Mouse (Mus musculus): ENCODE data around the gene Ciz1.
A peak's percentile ranks its signal among the peaks of the same experiment; 100 is the strongest.
"Not testable (repeated sequence)": the region's sequence is repeated elsewhere in the genome, so short reads cannot be mapped to it uniquely, and the experiment has no call there.

Gene Ciz1

DNA sequence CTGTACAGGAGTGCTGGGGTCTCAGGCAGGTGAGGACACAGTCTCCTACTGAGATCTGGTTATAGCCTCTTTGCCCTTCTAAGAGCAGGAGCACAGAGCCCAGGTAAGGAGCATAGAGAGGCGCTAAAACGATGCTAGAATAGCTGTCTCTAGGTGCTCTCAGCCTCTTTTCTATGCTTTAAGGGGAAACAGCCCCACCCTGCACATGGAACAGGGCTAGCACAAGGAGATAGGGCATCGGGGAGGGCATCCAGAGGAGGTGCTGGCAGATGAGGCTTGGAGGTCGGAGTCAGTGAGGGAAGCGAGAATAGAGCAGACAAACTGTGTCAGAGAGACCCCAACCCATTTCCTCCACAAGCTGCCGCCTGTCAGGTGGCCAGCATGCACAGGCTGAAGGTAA lies 5.1 kb upstream of the Ciz1 start:
- no peak for ATAC-seq (ENCODE audit: low TSS enrichment)

DNA sequence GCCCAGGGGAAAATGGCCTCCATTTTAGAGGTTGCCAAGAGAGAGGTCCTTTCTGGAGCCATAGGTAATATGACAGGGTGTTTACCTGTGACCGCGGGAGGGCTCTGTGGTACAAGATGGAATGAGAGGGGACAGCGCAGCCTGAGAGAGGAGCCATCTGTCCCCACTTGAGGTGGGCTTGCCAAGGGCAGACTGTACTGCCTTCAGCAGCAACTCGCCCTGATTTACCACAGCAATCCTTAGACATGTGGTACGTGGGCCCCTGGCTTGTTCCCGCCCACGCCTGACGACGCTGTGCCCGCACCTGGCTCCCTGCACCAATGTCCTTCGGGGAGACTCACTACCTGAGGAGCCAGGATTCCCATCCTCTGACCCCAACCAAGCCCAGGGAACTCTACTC lies 3.8 kb upstream of the Ciz1 start:
- peak; percentile 21; the same call in 1 of the 2 replicates for ATAC-seq (ENCODE audit: low TSS enrichment)

DNA sequence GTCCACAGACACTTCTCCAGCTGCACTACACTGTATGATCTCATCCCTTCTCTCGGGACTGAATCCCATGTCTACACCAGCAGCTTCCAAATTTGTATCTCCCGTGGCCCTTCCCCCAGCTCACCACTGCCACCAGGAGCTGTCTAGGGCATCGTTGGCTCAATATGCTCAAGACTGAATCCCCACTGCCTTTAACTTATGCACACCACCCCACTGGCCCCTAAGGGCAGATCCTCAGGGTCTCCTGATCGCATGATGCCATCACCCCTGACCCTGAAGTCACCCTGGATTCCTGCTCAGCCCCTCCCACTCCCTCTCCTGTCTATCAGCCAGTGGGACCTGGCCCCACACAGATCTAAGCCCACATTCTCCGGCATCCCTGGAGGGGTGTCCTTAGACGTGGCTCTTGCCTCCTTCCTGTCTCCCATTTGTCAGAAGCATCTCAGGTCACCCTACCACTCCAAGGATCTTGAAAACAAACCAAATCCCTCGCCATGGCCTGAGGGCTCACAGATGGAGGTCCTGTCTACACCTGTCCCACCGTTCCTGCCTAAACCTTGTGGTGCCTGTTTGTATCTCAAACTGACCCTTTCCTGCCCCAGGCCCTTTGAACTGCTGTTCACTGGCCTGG lies 2.4 kb upstream of the Ciz1 start:
- peak; percentile 39; the same call in 1 of the 2 replicates for ATAC-seq (ENCODE audit: low TSS enrichment)

GRCm38 (mm10) chr2:32350471-32351051 lies 1.6 kb upstream of the Ciz1 start:
- ATAC-seq (ENCODE audit: low TSS enrichment): no peak

- ATAC-seq (ENCODE audit: low TSS enrichment): peak; percentile 7; the same call in 1 of the 2 replicates
Measured at GRCm38 (mm10) chr2:32351471-32351961, 611 bp upstream of the Ciz1 start.

GRCm38 (mm10) chr2:32353007-32353542 lies 948 bp downstream of the Ciz1 start, which contains the start of gene Dnm1:
TSS of gene Dnm1 (minus strand) at chr2:32353338.
- ATAC-seq (ENCODE audit: low TSS enrichment): peak; percentile 24

DNA sequence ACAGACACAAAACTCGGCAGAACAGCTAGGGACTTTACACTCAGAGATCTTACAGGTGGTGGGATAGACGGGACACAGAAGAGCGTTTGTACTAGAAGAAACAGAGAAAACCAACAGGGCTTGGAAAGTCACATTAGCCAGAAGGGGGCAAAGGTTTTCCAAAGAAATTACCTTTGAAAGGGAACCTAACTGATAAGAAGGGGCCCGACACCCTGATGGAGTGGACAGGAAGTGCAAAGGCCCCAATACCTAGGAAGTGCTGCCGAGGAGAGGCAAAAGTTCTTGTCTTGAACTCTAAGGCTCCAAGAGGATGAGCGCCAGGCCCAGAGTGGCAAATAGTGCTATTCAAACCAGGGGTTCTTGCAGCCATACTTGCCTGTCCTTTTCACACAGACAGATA lies 1.7 kb downstream of the Ciz1 start:
- ATAC-seq (ENCODE audit: low TSS enrichment): no peak

DNA sequence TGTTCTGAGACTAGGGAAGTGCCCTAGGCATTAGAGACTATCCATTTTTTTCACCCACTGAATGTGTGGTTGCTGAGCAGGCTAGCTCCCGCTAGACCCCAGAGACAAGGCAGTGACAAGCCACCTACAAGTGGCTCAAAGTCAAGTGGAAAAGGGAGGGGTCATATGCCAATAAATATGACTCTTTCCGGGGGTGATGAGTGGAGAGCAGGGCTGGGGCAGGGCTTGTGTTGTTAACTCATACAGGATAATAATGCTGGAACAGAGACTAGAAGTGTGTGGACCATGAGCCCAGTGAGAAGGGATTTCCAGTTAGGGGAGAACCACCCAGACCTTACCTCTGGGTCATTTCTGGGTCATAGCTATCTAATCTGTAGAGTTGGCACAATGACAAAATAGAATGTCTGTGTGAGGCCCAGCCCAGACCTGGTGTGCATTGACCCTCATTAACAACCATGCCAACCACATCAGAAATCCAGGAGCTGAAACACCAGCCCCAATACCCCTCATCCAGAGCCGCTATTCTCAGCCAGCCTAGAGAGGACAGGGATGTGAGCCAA lies 2.3 kb downstream of the Ciz1 start:
- no peak for ATAC-seq (ENCODE audit: low TSS enrichment)

GRCm38 (mm10) chr2:32356216-32356615 lies 4.1 kb downstream of the Ciz1 start:
- ATAC-seq (ENCODE audit: low TSS enrichment): no peak

- ATAC-seq (ENCODE audit: low TSS enrichment): no peak
Measured at GRCm38 (mm10) chr2:32357710-32358109, 5.6 kb downstream of the Ciz1 start.

- ATAC-seq (ENCODE audit: low TSS enrichment): no peak
Measured at GRCm38 (mm10) chr2:32358381-32358780, 6.3 kb downstream of the Ciz1 start.

GRCm38 (mm10) chr2:32360741-32361140 lies 8.6 kb downstream of the Ciz1 start:
- ATAC-seq (ENCODE audit: low TSS enrichment): peak; percentile 55

DNA sequence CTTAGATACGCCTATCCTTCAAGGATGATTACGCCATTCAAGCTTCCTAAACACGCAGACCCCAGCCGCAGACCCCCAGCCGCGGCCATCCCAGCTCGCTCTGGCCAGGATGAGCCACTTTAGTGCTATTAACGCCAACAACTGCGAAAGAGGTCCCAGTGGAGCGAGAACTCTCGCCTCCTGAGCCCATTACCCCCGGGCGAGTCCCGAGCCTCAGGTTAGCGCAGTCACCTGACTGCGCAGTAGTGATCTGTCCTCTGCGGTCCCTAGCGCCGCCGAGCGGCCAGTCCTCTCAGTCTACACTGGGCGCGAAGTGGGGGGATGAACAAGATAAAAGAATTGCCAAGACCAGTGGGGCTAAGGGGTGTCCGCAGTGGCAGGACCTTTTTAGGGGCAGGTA lies 9.3 kb downstream of the Ciz1 start:
- ATAC-seq (ENCODE audit: low TSS enrichment): peak; percentile 42; the same call in 1 of the 2 replicates

GRCm38 (mm10) chr2:32362274-32362673 lies 10.1 kb downstream of the Ciz1 start:
- ATAC-seq (ENCODE audit: low TSS enrichment): not testable (repeated sequence)

DNA sequence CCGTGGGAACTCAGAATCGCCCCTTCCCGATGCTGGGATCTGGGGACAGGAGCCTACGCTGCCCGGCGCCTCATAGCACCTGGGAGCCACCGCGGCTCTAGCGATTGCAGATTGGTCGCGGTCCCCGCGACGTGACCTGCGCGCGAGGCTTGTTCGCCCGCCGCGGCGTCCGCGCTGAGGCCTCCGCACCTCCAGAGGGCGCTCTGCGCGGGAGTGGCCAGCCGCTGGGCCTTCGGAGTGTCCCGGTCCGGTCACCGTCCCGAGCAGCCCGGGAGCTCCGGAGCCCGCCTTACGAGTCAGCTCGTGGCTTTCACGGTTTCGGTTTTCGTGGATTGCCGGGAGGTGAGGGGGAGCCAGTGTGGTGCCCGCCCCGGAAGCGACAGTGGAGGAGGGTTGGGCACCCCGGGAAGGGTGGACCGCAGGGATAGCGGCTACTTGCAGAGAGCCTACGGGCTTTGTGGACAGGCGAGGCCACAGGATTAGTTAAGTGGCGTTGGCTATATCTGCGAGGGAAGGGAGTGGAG lies 10.8 kb downstream of the Ciz1 start:
- peak; percentile 68 for ATAC-seq (ENCODE audit: low TSS enrichment)

DNA sequence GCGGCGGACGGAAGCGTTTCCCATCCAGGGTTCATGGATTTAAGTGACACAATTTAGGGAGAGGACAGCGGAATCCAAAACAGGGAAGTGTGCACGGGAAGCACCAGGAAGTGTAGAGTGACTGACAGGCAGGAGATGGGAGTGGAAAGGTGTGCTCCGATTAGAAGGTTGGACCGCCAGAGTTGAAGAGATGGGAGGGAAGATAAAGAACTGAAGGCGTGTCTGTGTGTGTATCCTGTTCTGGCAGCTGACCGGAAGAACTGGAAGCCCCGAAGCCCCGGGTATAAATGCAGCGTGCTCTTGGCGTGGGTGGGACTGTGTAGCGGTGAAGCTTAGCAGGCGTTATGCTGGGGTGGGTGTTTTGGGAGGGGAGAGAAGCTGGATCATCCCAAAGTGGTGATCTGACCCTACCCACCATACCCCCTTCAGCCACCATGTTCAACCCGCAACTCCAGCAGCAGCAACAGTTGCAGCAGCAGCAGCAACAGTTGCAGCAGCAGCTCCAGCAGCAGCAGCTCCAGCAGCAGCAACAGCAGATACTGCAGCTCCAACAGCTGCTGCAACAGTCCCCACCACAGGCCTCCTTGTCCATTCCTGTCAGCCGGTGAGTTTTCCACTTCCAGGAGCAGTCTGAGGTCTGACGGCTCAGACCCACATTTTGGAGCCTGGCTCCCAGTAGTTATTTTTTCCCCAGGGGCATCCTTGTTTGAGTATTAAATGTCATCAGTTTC lies 11.4 kb downstream of the Ciz1 start:
- ATAC-seq (ENCODE audit: low TSS enrichment): peak; percentile 29

- no peak for ATAC-seq (ENCODE audit: low TSS enrichment)
Measured at GRCm38 (mm10) chr2:32364121-32364520, 12.0 kb downstream of the Ciz1 start.

DNA sequence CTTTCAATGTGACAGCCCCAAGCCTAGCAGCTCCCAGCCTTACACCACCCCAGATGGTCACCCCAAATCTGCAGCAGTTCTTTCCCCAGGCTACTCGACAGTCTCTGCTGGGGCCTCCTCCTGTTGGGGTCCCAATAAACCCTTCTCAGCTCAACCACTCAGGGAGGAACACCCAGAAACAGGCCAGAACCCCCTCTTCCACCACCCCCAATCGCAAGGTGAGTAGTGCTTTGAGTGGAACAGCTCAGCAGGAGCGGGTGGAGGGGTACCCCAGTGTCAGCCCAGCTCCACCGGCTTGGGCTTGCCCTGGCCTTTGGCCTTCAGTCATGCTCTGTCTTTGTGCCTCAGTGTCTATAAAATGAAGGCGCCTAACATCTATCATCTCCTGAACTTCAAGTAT lies 15.2 kb downstream of the Ciz1 start:
- ATAC-seq (ENCODE audit: low TSS enrichment): no peak

GRCm38 (mm10) chr2:32374191-32374590 lies 22.1 kb downstream of the Ciz1 start:
- ATAC-seq (ENCODE audit: low TSS enrichment): no peak

DNA sequence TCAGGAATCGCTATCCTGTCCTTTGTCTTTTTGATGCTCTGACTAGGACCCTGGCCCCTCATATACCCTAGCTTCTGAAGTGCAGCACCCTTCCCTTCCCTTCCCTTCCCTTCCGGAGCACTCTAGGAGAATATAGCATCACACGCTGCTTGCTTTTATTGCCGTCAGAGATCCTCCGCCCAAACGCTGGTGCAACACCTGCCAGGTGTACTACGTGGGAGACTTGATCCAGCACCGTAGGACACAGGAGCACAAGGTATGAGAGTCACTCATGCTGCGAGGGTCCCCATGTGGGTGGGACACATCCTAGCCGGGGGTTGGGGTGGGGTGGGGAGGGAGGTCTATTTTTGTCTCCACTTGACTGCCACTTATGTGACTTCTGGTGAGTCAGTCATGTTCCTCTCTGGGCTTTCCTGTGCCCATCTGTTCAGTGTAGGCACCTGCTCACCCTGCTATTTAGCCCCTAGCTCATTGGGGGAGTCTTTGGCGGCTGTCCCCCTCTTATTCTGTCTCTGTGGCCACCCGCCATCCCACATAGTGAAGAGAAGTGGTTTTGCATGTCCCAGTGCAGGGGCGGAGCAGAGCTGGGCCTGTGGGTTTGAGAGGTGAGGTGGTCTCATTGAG lies 23.3 kb downstream of the Ciz1 start:
- ATAC-seq (ENCODE audit: low TSS enrichment): no peak; the same call in 1 of the 2 replicates

DNA sequence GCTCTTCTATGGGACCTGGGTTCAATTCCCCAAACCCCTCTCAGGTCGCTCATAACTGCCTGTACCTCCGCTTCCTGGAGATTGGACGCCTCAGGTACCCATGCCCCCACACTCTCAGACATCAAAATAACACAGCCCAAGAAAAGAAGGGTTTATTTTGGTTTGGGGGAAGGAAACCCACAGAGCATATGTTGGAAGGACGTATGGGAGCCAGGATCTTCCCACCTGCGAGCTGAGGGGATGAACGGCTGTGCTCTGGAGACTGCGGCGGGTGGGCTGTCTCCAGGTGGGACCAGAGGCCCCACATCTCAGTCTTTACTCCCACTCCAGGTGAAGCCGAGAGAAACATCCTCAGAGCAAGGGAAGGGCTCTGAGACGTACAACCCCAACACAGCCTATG lies 24.8 kb downstream of the Ciz1 start:
- ATAC-seq (ENCODE audit: low TSS enrichment): peak; percentile 32
